Mouse (Mus musculus) kidney, embryonic 14.5 days (tissue): ENCODE results near the gene Epb41l3. TPM values are rescaled to one million over a fixed set of nuclear protein-coding genes. Genes with fewer than 3 reads are reported as not detected.

ENCODE experiments used
- ATAC-seq: fragments of 200-750 bp; cut with Nextera tagmentation; 2 replicates; pipeline ENCODE4 v1.8.0; 2017; ENCODE audit warnings: moderate number of reproducible peaks, mild to moderate bottlenecking, moderate TSS enrichment, moderate library complexity; ENCODE audit not compliant: low FRiP score, low TSS enrichment
- H3K27ac ChIP-seq: fragments of 300-500 bp; sonication (generic); 2 replicates; pipeline ENCODE4 v1.5.1; 2014; ENCODE audit warnings: low read depth, mild to moderate bottlenecking, low read length, moderate library complexity, mixed read lengths
- H3K27me3 ChIP-seq: fragments of 300-500 bp; sonication (generic); 2 replicates; pipeline ENCODE4 v1.6.1; 2014; ENCODE audit warnings: mild to moderate bottlenecking, low read length; ENCODE audit not compliant: control insufficient read depth, insufficient read depth
- H3K36me3 ChIP-seq: fragments of 300-500 bp; sonication (generic); 2 replicates; pipeline ENCODE4 v1.6.1; 2014; ENCODE audit warnings: low read length, mixed read lengths; ENCODE audit not compliant: control insufficient read depth, insufficient read depth
- H3K4me1 ChIP-seq: fragments of 300-500 bp; sonication (generic); 2 replicates; pipeline ENCODE4 v1.6.1; 2014; ENCODE audit warnings: low read length, mixed read lengths; ENCODE audit not compliant: control insufficient read depth, insufficient read depth
- H3K4me2 ChIP-seq: fragments of 300-500 bp; sonication (generic); replicated peaks from 2 replicates; pipeline ENCODE4 v1.6.1; 2014; ENCODE audit warnings: low read depth, mild to moderate bottlenecking, low read length
- H3K4me3 ChIP-seq: fragments of 300-500 bp; sonication (generic); 2 replicates; pipeline ENCODE4 v1.5.1; 2014; ENCODE audit warnings: mild to moderate bottlenecking, low read length
- H3K9ac ChIP-seq: fragments of 300-500 bp; sonication (generic); 2 replicates; pipeline ENCODE4 v1.6.1; 2014; ENCODE audit warnings: low read depth, mild to moderate bottlenecking, low read length, moderate library complexity
- H3K9me3 ChIP-seq: fragments of 300-500 bp; sonication (generic); 2 replicates; pipeline ENCODE4 v1.6.1; 2016; ENCODE audit warnings: low read length; ENCODE audit not compliant: control insufficient read depth
- WGBS: fragments of 180-500 bp; shearing (Covaris S2); extraction: QIAGEN DNeasy Blood & Tissue Kit; methylation state at CpG from one replicate; pipeline ENCODE4 v1.1.7; 2014; 5-methylcytosine and 5-hydroxymethylcytosine counted together
- polyA plus RNA-seq: library from polyadenylated mRNA; unstranded; fragments of >200 nt; fragmentation: Nextera tagmentation; extraction: Ambion mirVana; gene quantifications from 2 replicates; pipeline ENCODE4 v1.2.1, GENCODE M21; 2014

The Epb41l3 gene
- polyA plus RNA-seq, 1 experiment from 2014 or later = 29.7 TPM

- 0 out of 2 replicates have a peak, but pooled peaks have one; percentile 16 for ATAC-seq
- WGBS = 44% methylated on average over 15 of the region's 15 CpGs
- H3K4me1 ChIP-seq = no peaks in the 10 kb centered on the region
Measured at GRCm38 (mm10) chr17:69207562-69208312, 132.3 kb downstream of the Epb41l3 start.

GRCm38 (mm10) chr17:69211065-69211464 is 135.6 kb downstream of the Epb41l3 start:
- H3K27me3 ChIP-seq = no peaks in the 10 kb centered on the region
- H3K9ac ChIP-seq = no peak overlapping the region
- no peak overlapping the region for H3K27ac ChIP-seq
- no peak for ATAC-seq
- H3K4me2 ChIP-seq = no peak overlapping the region
- H3K4me1 ChIP-seq = no peaks in the 10 kb centered on the region
- H3K9me3 ChIP-seq = no peaks in the 10 kb centered on the region
- no peaks in the 10 kb centered on the region; the same call in 1 of the 2 replicates for H3K36me3 ChIP-seq
- H3K4me3 ChIP-seq = no peak overlapping the region

More at GRCm38 (mm10) chr17:69207562-69208312, 132.3 kb downstream of the Epb41l3 start:
- Histone ChIP-seq H3K27me3 (no peaks in the 10 kb centered on the region), H3K36me3 (no peaks in the 10 kb centered on the region; the same call in 1 of the 2 replicates), H3K9me3 (no peaks in the 10 kb centered on the region), H3K27ac (no peak overlapping the region), H3K9ac (no peak overlapping the region), H3K4me3 (no peak overlapping the region), H3K4me2 (no peak overlapping the region)

GRCm38 (mm10) chr17:69216120-69216519 is 140.6 kb downstream of the Epb41l3 start:
- Histone ChIP-seq H3K4me1 (no peaks in the 10 kb centered on the region), H3K9me3 (no peaks in the 10 kb centered on the region), H3K9ac (no peak overlapping the region), H3K4me2 (no peak overlapping the region), H3K27me3 (no peaks in the 10 kb centered on the region), H3K4me3 (no peak overlapping the region), H3K36me3 (no peaks in the 10 kb centered on the region), H3K27ac (no peak overlapping the region)
- WGBS = 95% methylated on average over 3 of the region's 3 CpGs
- ATAC-seq = no peak

GRCm38 (mm10) chr17:69220849-69221248 is 145.4 kb downstream of the Epb41l3 start:
- H3K4me2 ChIP-seq = no peak overlapping the region
- H3K27ac ChIP-seq = no peak overlapping the region
- no peaks in the 10 kb centered on the region for H3K36me3 ChIP-seq
- WGBS = 85% methylated on average over 7 of the region's 7 CpGs
- no peaks in the 10 kb centered on the region for H3K27me3 ChIP-seq
- no peak for ATAC-seq
- no peaks in the 10 kb centered on the region for H3K4me1 ChIP-seq
- no peaks in the 10 kb centered on the region; the same call in 1 of the 2 replicates for H3K9me3 ChIP-seq
- no peak overlapping the region for H3K9ac ChIP-seq
- no peak overlapping the region for H3K4me3 ChIP-seq

- H3K36me3 ChIP-seq = no peaks in the 10 kb centered on the region
- H3K4me3 ChIP-seq = no peak overlapping the region
- ATAC-seq = no peak
- H3K9ac ChIP-seq = no peak overlapping the region
- no peak overlapping the region for H3K4me2 ChIP-seq
- WGBS = 64% methylated on average over 6 of the region's 6 CpGs
- H3K4me1 ChIP-seq = no peaks in the 10 kb centered on the region
- no peaks in the 10 kb centered on the region; the same call in 1 of the 2 replicates for H3K9me3 ChIP-seq
- no peak overlapping the region for H3K27ac ChIP-seq
- no peaks in the 10 kb centered on the region for H3K27me3 ChIP-seq
Measured at GRCm38 (mm10) chr17:69221377-69221776, 145.9 kb downstream of the Epb41l3 start.

GRCm38 (mm10) chr17:69221966-69222692 is 146.6 kb downstream of the Epb41l3 start:
- H3K9me3 ChIP-seq = no peaks in the 10 kb centered on the region; the same call in 1 of the 2 replicates
- H3K4me3 ChIP-seq = no peak overlapping the region
- H3K27ac ChIP-seq = no peak overlapping the region
- H3K9ac ChIP-seq = no peak overlapping the region
- ATAC-seq = no peak
- H3K4me1 ChIP-seq = no peaks in the 10 kb centered on the region; the same call in 1 of the 2 replicates
- no peaks in the 10 kb centered on the region for H3K36me3 ChIP-seq
- 29% methylated on average over 10 of the region's 10 CpGs for WGBS
- no peak overlapping the region for H3K4me2 ChIP-seq
- no peaks in the 10 kb centered on the region for H3K27me3 ChIP-seq

GRCm38 (mm10) chr17:69225996-69226395 is 150.5 kb downstream of the Epb41l3 start:
- 89% methylated on average over 7 of the region's 7 CpGs for WGBS
- Histone ChIP-seq H3K9me3 (no peaks in the 10 kb centered on the region; the same call in 1 of the 2 replicates), H3K27ac (no peak overlapping the region), H3K4me3 (no peak overlapping the region), H3K4me2 (no peak overlapping the region), H3K9ac (no peak overlapping the region), H3K27me3 (no peaks in the 10 kb centered on the region), H3K36me3 (no peaks in the 10 kb centered on the region), H3K4me1 (no peaks in the 10 kb centered on the region; the same call in 1 of the 2 replicates)
- no peak for ATAC-seq

GRCm38 (mm10) chr17:69227426-69228014 is 152.0 kb downstream of the Epb41l3 start:
- Histone ChIP-seq H3K9me3 (no peaks in the 10 kb centered on the region; the same call in 1 of the 2 replicates), H3K36me3 (no peaks in the 10 kb centered on the region), H3K4me3 (no peak overlapping the region), H3K27me3 (no peaks in the 10 kb centered on the region), H3K27ac (no peak overlapping the region), H3K4me1 (no peaks in the 10 kb centered on the region; the same call in 1 of the 2 replicates), H3K9ac (no peak overlapping the region), H3K4me2 (no peak overlapping the region)
- WGBS = 68% methylated on average over 9 of the region's 9 CpGs
- ATAC-seq = no peak
